Mouse (Mus musculus) erythroblast, embryonic 14.5 days (primary cell): Measurements from ENCODE around the gene Spata2l.

ENCODE experiments used
- GATA1 ChIP-seq: IDR thresholded peaks from 2 replicates; pipeline ENCODE4 v1.6.1; 2012; ENCODE audit warnings: low read length, inconsistent platforms, mixed read lengths
- TAL1 ChIP-seq: IDR thresholded peaks from 3 replicates; pipeline ENCODE4 v1.6.1; 2012; ENCODE audit warnings: low read length, inconsistent platforms, mixed read lengths

GRCm38 (mm10) chr8:123212321-123213117 is 23.5 kb downstream of the Spata2l start, which contains the start of the genes Chmp1a and Spata33:
- TF ChIP-seq GATA1 (no peak), TAL1 (no peak)
